Mouse (Mus musculus) stomach, postnatal 0 days (tissue): ENCODE results near the gene Ei24. TPM values are rescaled to one million over a fixed set of nuclear protein-coding genes. Genes with fewer than 3 reads are reported as not detected.

ENCODE experiments used
- ATAC-seq: fragments of 200-750 bp; cut with Nextera tagmentation; 2 replicates; pipeline ENCODE4 v1.8.0; 2017; ENCODE audit not compliant: low FRiP score, low TSS enrichment
- DNase-seq: peaks from one replicate; pipeline ENCODE4 v3.0.0-alpha.2; 2016; ENCODE audit warnings: low spot score
- H3K27ac ChIP-seq: fragments of 300-500 bp; sonication (generic); replicated peaks from 2 replicates; pipeline ENCODE4 v1.5.1; 2014; ENCODE audit warnings: mild to moderate bottlenecking, control low read depth
- H3K27me3 ChIP-seq: fragments of 300-500 bp; sonication (generic); 2 replicates; pipeline ENCODE4 v1.6.1; 2014; ENCODE audit warnings: low read length; ENCODE audit not compliant: control insufficient read depth, insufficient read depth
- H3K36me3 ChIP-seq: fragments of 300-500 bp; sonication (generic); 2 replicates; pipeline ENCODE4 v1.6.1; 2014; ENCODE audit warnings: low read length, mixed read lengths; ENCODE audit not compliant: control insufficient read depth, insufficient read depth
- H3K4me1 ChIP-seq: fragments of 300-500 bp; sonication (generic); replicated peaks from 2 replicates; pipeline ENCODE4 v1.6.1; 2014; ENCODE audit warnings: antibody characterized with exemption; ENCODE audit not compliant: control insufficient read depth, insufficient read depth
- H3K4me2 ChIP-seq: fragments of 300-500 bp; sonication (generic); replicated peaks from 2 replicates; pipeline ENCODE4 v1.6.1; 2014; ENCODE audit warnings: low read depth, mild to moderate bottlenecking, control low read depth, moderate library complexity
- H3K4me3 ChIP-seq: fragments of 300-500 bp; sonication (generic); 2 replicates; pipeline ENCODE4 v1.5.1; 2014; ENCODE audit warnings: low read depth, low read length, control low read depth
- H3K9ac ChIP-seq: fragments of 300-500 bp; sonication (generic); 2 replicates; pipeline ENCODE4 v1.6.1; 2014; ENCODE audit warnings: mild to moderate bottlenecking, low read length, control low read depth, mixed read lengths
- H3K9me3 ChIP-seq: fragments of 300-500 bp; sonication (generic); 2 replicates; pipeline ENCODE4 v1.6.1; 2016; ENCODE audit warnings: low read length; ENCODE audit not compliant: control insufficient read depth
- CTCF ChIP-seq: IDR thresholded peaks from 2 replicates; pipeline ENCODE4 v1.5.1; 2016; ENCODE audit warnings: antibody characterized with exemption, low read depth, mild to moderate bottlenecking, moderate library complexity
- EP300 ChIP-seq: optimal IDR thresholded peaks from 2 replicates; pipeline ENCODE3; 2016; ENCODE audit warnings: antibody characterized with exemption
- WGBS: fragments of 180-500 bp; shearing (Covaris S2); extraction: QIAGEN DNeasy Blood & Tissue Kit; methylation state at CpG from one replicate; pipeline ENCODE4 v1.1.7; 2014; 5-methylcytosine and 5-hydroxymethylcytosine counted together
- polyA plus RNA-seq: library from polyadenylated mRNA; unstranded; fragments of >200 nt; fragmentation: Nextera tagmentation; extraction: Ambion mirVana; gene quantifications from 2 replicates; pipeline ENCODE4 v1.2.1, GENCODE M21; 2015

The Ei24 gene
- 77.3 and 82.5 TPM in 2 replicates for polyA plus RNA-seq

DNA sequence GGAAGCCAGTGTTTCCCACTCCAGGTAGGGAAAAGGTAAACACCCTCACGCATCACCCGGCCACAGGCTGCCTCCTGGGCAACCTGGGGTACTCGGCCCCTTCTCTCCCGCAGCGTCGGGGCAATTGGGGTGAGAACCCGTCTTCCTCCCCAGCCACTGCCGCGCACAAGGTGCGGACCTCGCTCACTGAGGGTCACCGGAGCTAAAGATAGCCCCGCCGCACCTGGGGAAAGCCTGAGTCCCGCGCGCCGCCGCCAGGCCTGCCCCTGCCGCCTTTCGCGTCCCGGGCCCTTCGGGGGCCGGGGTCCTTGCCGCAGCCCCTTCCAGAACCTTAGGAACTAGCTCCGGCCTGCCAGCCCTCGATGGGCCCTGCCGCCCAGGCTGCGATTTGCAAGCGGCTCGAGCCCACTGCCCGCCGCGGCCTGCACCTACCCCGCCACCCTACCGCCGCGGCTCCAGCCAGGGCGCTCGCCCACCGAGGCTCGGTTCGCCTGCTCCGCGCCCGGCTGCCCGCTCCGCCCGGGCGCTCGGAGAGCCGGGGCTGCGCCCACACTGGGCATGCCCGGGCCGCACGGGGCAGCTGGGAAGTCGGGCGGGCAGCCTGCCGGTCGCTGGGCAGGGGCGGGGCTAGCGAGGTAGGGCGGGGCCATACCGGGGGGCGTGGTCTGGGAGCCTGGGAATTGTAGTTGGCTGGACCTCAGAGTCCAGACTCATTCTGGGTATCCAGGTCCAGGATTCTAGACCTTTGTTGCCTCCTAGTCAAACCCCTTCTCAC is at the start of gene Ei24:
TSS of gene Ei24 (minus strand) at position 613 of the 775 bp plus-strand sequence.
- WGBS, result under 1% methylated on average over 63 of the region's 66 CpGs
- Histone ChIP-seq H3K9me3 (no peaks in the 10 kb centered on the region), H3K36me3 (no peaks in the 10 kb centered on the region; the same call in 1 of the 2 replicates), H3K9ac (peak within 1 kb of the TSS; percentile 97), H3K4me3 (peak within 1 kb of the TSS; percentile 86), H3K27ac (peak within 1 kb of the TSS; percentile 82), H3K4me1 (no peaks in the 10 kb centered on the region), H3K4me2 (peak within 1 kb of the TSS; percentile 70), H3K27me3 (no peaks in the 10 kb centered on the region)
- peak; percentile 97 for DNase-seq
- peak; percentile 99 for ATAC-seq
- TF ChIP-seq EP300 (no peak), CTCF (no peak)

DNA sequence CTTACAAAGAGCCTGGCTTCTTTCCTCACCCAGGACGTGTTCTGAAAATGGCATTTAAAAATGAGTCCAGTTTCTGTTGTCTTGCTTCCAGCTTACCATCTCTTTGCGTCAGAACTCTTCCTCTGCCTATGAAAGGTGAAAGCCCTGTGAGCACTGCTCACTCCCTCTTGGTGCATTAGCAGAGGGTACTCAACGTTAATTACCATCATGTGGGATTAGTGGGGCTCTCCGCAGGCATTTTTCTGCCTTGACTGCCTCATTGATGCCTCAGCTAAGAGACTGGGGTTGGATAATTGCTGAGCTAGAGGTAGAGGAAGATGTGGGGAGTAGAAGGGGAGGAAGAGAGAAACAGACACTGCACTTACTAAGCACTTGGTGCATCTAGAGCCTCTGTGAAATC is 49.2 kb upstream of the Ei24 start:
- 46% methylated on average over 4 of the region's 4 CpGs for WGBS
- Histone ChIP-seq H3K4me3 (no peak overlapping the region), H3K27me3 (no peaks in the 10 kb centered on the region), H3K27ac (no peak overlapping the region), H3K36me3 (no peaks in the 10 kb centered on the region), H3K9me3 (no peaks in the 10 kb centered on the region), H3K4me2 (no peak overlapping the region), H3K9ac (no peak overlapping the region), H3K4me1 (no peaks in the 10 kb centered on the region)
- ATAC-seq (no peak), DNase-seq (no peak)
- TF ChIP-seq EP300 (no peak), CTCF (no peak)

DNA sequence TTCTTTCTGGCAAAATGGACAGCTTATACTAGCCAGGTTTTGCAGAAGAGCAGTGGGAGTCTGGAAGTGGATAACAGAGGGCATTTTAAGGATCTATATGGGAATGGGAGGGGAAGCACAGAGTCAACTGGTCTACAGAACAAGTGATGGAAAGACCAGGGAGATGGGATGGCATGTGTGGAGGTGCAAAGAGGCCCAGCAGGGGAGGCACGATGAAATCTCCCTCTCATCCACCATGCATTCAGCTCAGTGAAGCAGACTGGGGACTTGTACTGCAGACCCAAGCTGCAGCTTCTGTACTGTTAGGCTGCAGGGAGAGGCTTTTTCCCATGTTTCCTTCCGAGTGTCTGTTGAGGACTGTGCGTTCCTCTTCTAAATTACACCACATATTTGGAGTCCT is 36.7 kb upstream of the Ei24 start:
- H3K9me3 ChIP-seq, result no peaks in the 10 kb centered on the region
- H3K4me1 ChIP-seq, result no peaks in the 10 kb centered on the region
- no peak overlapping the region for H3K9ac ChIP-seq
- no peak overlapping the region for H3K27ac ChIP-seq
- WGBS, result 42% methylated on average over 3 of the region's 3 CpGs
- no peaks in the 10 kb centered on the region for H3K36me3 ChIP-seq
- no peak overlapping the region; the same call in 1 of the 2 replicates for H3K4me3 ChIP-seq
- ATAC-seq (no peak), DNase-seq (no peak)
- no peaks in the 10 kb centered on the region for H3K27me3 ChIP-seq
- TF ChIP-seq CTCF (no peak), EP300 (no peak)
- H3K4me2 ChIP-seq, result no peak overlapping the region; the same call in 1 of the 2 replicates

DNA sequence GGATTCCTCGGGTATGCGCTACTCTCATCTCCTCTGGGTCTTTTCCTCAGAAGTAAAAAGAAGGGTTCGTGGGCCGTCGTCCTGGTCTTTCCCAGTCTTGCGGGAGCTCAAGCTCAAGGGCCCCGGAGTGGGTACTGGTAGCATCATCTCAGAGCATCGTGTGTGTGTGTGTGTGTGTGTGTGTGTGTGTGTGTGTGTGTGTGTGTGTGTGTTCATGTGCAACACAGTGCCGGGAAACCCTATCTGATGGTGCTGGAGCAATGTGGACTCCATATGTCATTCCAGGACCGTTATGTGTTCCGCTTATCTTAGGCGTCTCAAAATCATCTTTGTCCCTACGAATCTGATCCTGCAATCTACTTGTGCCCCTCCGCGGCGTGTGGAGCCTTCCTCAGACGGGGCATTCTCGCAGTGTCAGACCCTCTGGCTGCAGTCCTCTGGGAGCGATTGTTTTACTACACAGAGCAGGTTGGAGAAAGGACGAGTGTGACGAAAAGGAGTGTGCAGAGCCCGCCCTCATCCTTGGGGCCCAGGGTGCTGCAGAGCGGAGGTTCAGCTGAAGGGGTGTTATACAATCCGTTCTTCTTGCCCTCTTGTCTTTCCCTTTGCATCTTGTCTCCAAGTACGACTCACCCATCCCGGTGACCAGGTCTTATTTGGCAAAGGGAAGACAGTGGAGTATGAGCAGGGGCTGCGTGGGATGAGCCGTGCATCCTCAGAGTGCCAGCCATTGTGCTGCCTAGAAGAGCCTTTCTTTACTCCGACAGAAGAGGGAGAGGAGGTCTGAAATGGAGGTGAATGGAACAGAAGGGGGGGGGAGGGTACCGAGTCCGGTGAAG is 36.1 kb upstream of the Ei24 start:
- H3K4me2 ChIP-seq, result peak overlapping the region; percentile 66
- WGBS, result 4% methylated on average over 31 of the region's 31 CpGs
- H3K9me3 ChIP-seq, result no peaks in the 10 kb centered on the region
- DNase-seq (no peak), ATAC-seq (peak; percentile 53; the same call in 1 of the 2 replicates)
- TF ChIP-seq EP300 (no peak), CTCF (no peak)
- no peaks in the 10 kb centered on the region for H3K4me1 ChIP-seq
- no peaks in the 10 kb centered on the region for H3K36me3 ChIP-seq
- H3K27ac ChIP-seq, result no peak overlapping the region
- H3K4me3 ChIP-seq, result peak overlapping the region; percentile 43
- peak overlapping the region; percentile 41; the same call in 1 of the 2 replicates for H3K9ac ChIP-seq
- no peaks in the 10 kb centered on the region for H3K27me3 ChIP-seq

DNA sequence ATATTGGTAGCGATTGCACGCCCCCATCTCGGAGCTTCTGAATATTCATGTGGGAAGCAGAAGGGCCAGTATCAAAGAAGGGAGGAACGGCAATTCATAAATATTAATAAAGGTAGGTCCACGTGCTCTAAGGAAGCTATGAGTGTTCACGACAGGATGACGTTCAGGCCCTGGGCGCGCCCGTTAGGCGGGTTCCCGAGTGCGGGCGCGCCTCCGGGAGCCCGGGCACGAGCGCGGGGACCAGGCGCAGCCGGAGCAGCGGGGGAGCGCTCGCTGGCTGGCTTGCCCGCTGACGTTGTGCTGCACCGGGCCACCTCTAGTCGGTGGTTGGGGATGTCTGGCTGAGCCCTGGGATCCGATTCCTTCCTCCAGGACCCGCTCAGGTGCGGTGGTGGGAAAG is 35.3 kb upstream of the Ei24 start:
- Histone ChIP-seq H3K4me3 (peak overlapping the region; percentile 43), H3K27me3 (no peaks in the 10 kb centered on the region), H3K4me2 (peak overlapping the region; percentile 66), H3K9ac (peak overlapping the region; percentile 41), H3K4me1 (no peaks in the 10 kb centered on the region), H3K27ac (no peak overlapping the region), H3K36me3 (no peaks in the 10 kb centered on the region), H3K9me3 (no peaks in the 10 kb centered on the region)
- WGBS, result under 1% methylated on average over 29 of the region's 32 CpGs
- TF ChIP-seq EP300, result no peak
- TF ChIP-seq CTCF, result no peak
- ATAC-seq (peak; percentile 95), DNase-seq (peak; percentile 73)
